Mouse (Mus musculus): Measurements from ENCODE around the gene Eef2.

DNA sequence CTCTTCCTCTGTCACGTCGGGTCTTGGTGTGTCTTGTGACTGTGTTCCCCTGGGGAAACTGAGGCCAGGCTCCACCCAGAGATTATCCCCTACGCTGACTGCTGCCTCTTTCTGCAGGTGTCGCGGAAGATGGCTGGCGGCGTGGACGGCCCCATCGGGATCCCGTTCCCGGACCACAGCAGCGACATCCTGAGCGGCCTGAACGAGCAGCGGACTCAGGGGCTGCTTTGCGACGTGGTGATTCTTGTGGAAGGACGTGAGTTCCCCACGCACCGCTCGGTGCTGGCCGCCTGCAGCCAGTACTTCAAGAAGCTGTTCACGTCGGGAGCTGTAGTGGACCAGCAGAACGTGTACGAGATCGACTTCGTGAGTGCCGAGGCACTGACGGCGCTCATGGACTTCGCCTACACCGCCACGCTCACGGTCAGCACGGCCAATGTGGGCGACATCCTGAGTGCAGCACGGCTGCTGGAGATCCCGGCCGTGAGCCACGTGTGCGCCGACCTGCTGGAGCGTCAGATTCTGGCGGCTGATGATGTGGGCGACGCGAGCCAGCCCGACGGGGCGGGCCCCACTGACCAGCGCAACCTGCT, 32.5 kb upstream of the Eef2 start:
- TF ChIP-seq CTCF (IDR thresholded peaks at IDR 0.05; ENCODE audit: borderline replicate concordance, extremely low read depth, insufficient read depth, insufficient read length) (no peak), POLR2A (IDR thresholded peaks at IDR 0.05; ENCODE audit: borderline replicate concordance, extremely low read depth, insufficient read depth, insufficient read length, poor library complexity, severe bottlenecking) (no peak)

Data from brain, embryonic 14.5 days (tissue).